Mouse (Mus musculus) spleen, adult 2 months (tissue): Measurements from ENCODE around the gene Pycard.
"Not testable (repeated sequence)": the region's sequence is repeated elsewhere in the genome, so short reads cannot be mapped to it uniquely, and the experiment has no call there.

Experiments
- CTCF ChIP-seq: fragments of 200-500 bp; IDR thresholded peaks from 2 replicates; pipeline ENCODE4 v1.5.1; 2011; ENCODE audit warnings: mild to moderate bottlenecking, inconsistent platforms; ENCODE audit not compliant: insufficient read depth, insufficient read length, insufficient replicate concordance; ENCODE audit errors: extremely low read depth
- POLR2A ChIP-seq: fragments of 200-500 bp; IDR thresholded peaks from 2 replicates; pipeline ENCODE4 v1.6.1; 2011; ENCODE audit warnings: low read depth, low read length, inconsistent platforms

DNA sequence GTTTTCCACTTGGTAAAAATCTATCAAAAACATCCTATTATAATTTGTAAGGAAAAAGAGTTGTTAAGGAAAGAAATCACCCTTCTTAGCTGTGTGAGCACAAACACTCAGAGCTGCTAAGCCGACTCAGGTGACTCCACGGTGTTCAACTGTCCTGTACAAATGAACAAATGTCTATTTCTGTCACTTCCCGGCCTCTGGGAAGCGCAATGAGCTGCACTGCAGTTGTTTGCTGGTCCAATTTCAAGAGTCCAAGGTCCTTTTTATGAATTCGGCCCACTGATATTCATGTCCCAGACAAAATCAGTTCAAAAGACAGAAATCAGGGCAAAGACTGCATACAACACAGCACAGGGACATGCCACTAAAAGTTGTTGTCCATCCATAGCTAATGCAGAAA lies 22.5 kb upstream of the Pycard start:
- not testable (repeated sequence) for TF ChIP-seq POLR2A, CTCF
